In the genomic region with DNA sequence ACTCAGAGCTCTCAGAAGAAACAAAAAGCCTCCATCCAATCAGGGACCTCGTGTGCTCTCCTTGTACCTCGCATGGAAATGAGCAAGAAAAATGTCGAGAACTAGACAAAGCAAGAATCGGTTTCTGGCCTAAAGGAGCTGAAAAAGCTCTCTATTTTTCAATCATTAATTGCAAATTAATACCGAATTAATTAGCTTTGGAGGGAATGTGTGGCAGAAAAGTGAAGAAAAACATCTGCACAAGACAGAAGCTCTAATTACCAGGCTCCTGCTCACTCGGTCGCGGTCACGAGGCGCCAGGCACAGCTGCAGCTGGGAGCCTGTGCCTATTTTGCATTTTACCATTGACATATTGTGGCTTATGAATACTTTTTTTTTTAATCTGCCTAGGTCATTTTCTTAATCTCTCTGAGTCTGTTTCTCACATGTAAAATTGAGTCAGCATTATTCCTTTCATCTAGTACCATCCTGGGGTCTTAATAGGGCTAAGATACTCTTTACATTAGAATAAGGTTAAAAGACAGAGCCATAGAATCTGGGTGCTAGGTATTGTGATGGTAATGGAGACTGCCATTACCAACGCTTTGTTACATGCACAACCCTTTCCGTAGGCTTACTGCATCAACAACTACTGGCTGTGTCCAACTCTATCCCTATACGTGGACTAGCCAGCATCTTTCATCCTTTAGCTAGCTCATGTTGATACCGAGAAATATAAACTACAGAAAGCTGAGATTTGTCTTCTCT, we compare ENCODE assay signal across 14 mouse cellular contexts.
A peak's percentile ranks its signal among the peaks of the same experiment; 100 is the strongest.
DNase-seq lines count a peak whose midpoint lies in the region; TF ChIP-seq lines count a peak whose summit lies in the region.
"Had no signal": no experiment of that assay in that cellular context is flagged by ENCODE, and none has a peak within 500 bp of the region (broad histone marks: within the 10 kb centered on the region; RNA-seq: fewer than 3 reads in every experiment).

No protein-coding gene starts in this region.

- TF ChIP-seq EP300 in heart, adult 2 months (IDR thresholded peaks at IDR 0.05; ENCODE audit: insufficient read depth, low read depth, low read length): no peak

- TF ChIP-seq POLR2A in heart, adult 2 months (IDR thresholded peaks at IDR 0.05; ENCODE audit: insufficient read depth, low read depth, low read length): no peak

- peaks cover 21% of the 10 kb centered on the region for H3K4me1 ChIP-seq in forebrain, embryonic 10.5 days
- 0 out of 2 replicates have a peak, but pooled peaks cover 1% of the 10 kb centered on the region for H3K4me1 ChIP-seq in heart, adult 2 months (ENCODE audit: control insufficient read depth, insufficient read depth, low read length)

- H3K79me2 ChIP-seq in heart, adult 2 months (replicated peaks; ENCODE audit: control insufficient read depth, insufficient read depth, low read length): no peaks in the 10 kb centered on the region

- H3K4me3 ChIP-seq in forebrain, embryonic 10.5 days: no peak overlapping the region
- H3K4me3 ChIP-seq in heart, adult 2 months: no peak overlapping the region

- no peaks in the 10 kb centered on the region for H3K27me3 ChIP-seq in forebrain, embryonic 10.5 days (ENCODE audit: poor library complexity, severe bottlenecking)
- H3K27me3 ChIP-seq in splenic B cell, adult 2 months (ENCODE audit: control insufficient read depth, insufficient read depth, low read length, poor library complexity, severe bottlenecking): no peaks in the 10 kb centered on the region
- H3K27me3 ChIP-seq in heart, adult 2 months (ENCODE audit: control insufficient read depth, insufficient read depth, low read length): no peaks in the 10 kb centered on the region

- H3K9me3 ChIP-seq in forebrain, embryonic 10.5 days: no peaks in the 10 kb centered on the region

- 33% methylated on average over 14 of the region's 14 CpGs for WGBS in forebrain, embryonic 10.5 days
- WGBS in heart, adult 2 months: 75% methylated on average over 14 of the region's 14 CpGs

- peak; percentile 45 to 54 for DNase-seq in spleen, postnatal 36 days (ENCODE audit: low spot score in 2 of 2)
- no peak for DNase-seq in spleen, postnatal 4 days (ENCODE audit: low spot score in 2 of 2)
- no peak for DNase-seq in forebrain, embryonic 10.5 days (ENCODE audit: extremely low spot score, low spot score)
- peak; percentile 17 for DNase-seq in mesoderm, embryonic 11.5 days (ENCODE audit: low read depth, low spot score)
- DNase-seq in splenic B cell, adult 2 months (ENCODE audit: low read depth, low spot score): peak; percentile 64
- DNase-seq in adrenal gland, postnatal 10 days: no peak
- DNase-seq in urinary bladder, postnatal 14 days (ENCODE audit: low spot score): no peak
- no peak for DNase-seq in heart, adult 2 months
- DNase-seq: adrenal gland, postnatal 14 days; cerebellum, adult 9-11 months; heart, postnatal 10 days; left cerebral cortex, postnatal 4 days; lung, adult 2 months; right cerebral cortex, postnatal 25 days had no signal

- no peaks in the 10 kb centered on the region for H3K36me3 ChIP-seq in forebrain, embryonic 10.5 days (replicated peaks)
- no peaks in the 10 kb centered on the region for H3K36me3 ChIP-seq in splenic B cell, adult 2 months (ENCODE audit: control insufficient read depth, insufficient read depth, low read length, poor library complexity, severe bottlenecking)
- H3K36me3 ChIP-seq in heart, adult 2 months (ENCODE audit: control insufficient read depth, insufficient read depth, low read length): no peaks in the 10 kb centered on the region

- intact Hi-C loops in heart, adult 2 months (cut with DNase I): no loop called here

- H3K27ac ChIP-seq in forebrain, embryonic 10.5 days: peak overlapping the region; percentile 71; the same call in 1 of the 2 replicates
- no peak overlapping the region for H3K27ac ChIP-seq in heart, adult 2 months

- no peak for TF ChIP-seq CTCF in heart, adult 2 months (IDR thresholded peaks at IDR 0.05)

- no peak overlapping the region for H3K9ac ChIP-seq in heart, adult 2 months (ENCODE audit: low read depth, low read length)

Comparison
In these comparisons a context has a peak if more than half of its experiments do, and no peak if none do; other contexts are left out.
1. DNase-seq: peak in spleen, postnatal 36 days (2 of 2), mesoderm, embryonic 11.5 days (single experiment) and splenic B cell, adult 2 months (single experiment); none in spleen, postnatal 4 days (0 of 2), forebrain, embryonic 10.5 days (single experiment), adrenal gland, postnatal 10 days (single experiment), urinary bladder, postnatal 14 days (single experiment) and heart, adult 2 months (0 of 2).